Mouse (Mus musculus) limb, embryonic 13.5 days (tissue): ENCODE measurements around the gene Hsd17b14. TPM values are rescaled to one million over a fixed set of nuclear protein-coding genes. Genes with fewer than 3 reads are reported as not detected.
"Not testable (repeated sequence)": the region's sequence is repeated elsewhere in the genome, so short reads cannot be mapped to it uniquely, and the experiment has no call there.

Experiments
- ATAC-seq: fragments of 200-750 bp; cut with Nextera tagmentation; 2 replicates; pipeline ENCODE4 v1.8.0; 2017; ENCODE audit warnings: low read depth, moderate number of reproducible peaks, moderate TSS enrichment; ENCODE audit not compliant: low FRiP score
- H3K27ac ChIP-seq: fragments of 300-500 bp; sonication (generic); 2 replicates; pipeline ENCODE4 v1.5.1; 2015; ENCODE audit warnings: inconsistent platforms, mild to moderate bottlenecking, moderate library complexity
- H3K27me3 ChIP-seq: fragments of 300-500 bp; sonication (generic); 2 replicates; pipeline ENCODE4 v1.6.1; 2015; ENCODE audit warnings: mild to moderate bottlenecking, inconsistent platforms
- H3K36me3 ChIP-seq: fragments of 300-500 bp; sonication (generic); 2 replicates; pipeline ENCODE4 v1.6.1; 2015; ENCODE audit warnings: inconsistent platforms, mild to moderate bottlenecking, moderate library complexity
- H3K4me1 ChIP-seq: fragments of 300-500 bp; sonication (generic); 2 replicates; pipeline ENCODE4 v1.6.1; 2015; ENCODE audit warnings: inconsistent platforms
- H3K4me2 ChIP-seq: fragments of 300-500 bp; sonication (generic); replicated peaks from 2 replicates; pipeline ENCODE4 v1.6.1; 2015; ENCODE audit warnings: inconsistent platforms, mild to moderate bottlenecking, moderate library complexity
- H3K4me3 ChIP-seq: fragments of 300-500 bp; sonication (generic); 2 replicates; pipeline ENCODE4 v1.5.1; 2015; ENCODE audit warnings: moderate library complexity, mild to moderate bottlenecking, inconsistent platforms
- H3K9ac ChIP-seq: fragments of 300-500 bp; sonication (generic); 2 replicates; pipeline ENCODE4 v1.6.1; 2015; ENCODE audit warnings: mild to moderate bottlenecking, inconsistent platforms
- H3K9me3 ChIP-seq: fragments of 300-500 bp; sonication (generic); 2 replicates; pipeline ENCODE4 v1.6.1; 2016; ENCODE audit warnings: inconsistent platforms
- WGBS: fragments of 180-500 bp; shearing (Covaris S2); methylation state at CpG from one replicate; pipeline ENCODE4 v1.1.7; 2015; 5-methylcytosine and 5-hydroxymethylcytosine counted together
- polyA plus RNA-seq: library from polyadenylated mRNA; unstranded; fragments of >200 nt; fragmentation: Nextera tagmentation; extraction: Ambion mirVana; gene quantifications from 2 replicates; pipeline ENCODE4 v1.2.1, GENCODE M21; 2015

The Hsd17b14 gene
- polyA plus RNA-seq, 1 experiment from 2014 or later, result 0.43 TPM

DNA sequence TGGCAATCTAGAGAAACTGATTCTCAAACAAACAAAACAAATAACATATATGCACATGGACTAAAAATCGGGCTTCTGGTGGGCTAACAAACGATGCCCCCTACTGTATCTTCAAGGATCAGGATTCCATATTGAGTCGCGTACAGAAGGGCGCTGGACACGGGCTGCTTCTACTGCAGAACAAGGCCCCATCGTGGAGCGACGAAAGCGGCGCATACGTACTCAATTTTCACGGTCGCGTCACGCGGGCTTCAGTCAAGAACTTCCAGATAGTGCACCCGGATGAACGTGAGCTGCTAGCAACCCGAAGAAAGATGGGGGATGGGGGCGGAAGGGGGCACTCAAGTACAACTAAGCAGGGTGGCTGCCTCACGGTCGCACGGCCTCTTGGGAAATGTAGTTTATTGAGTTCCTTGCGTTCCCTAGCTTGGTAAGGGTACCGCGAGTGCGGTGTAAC lies 32.9 kb upstream of the Hsd17b14 start:
- H3K4me1 ChIP-seq, result peaks cover 46% of the 10 kb centered on the region
- peak overlapping the region; percentile 63 for H3K9ac ChIP-seq
- peak overlapping the region; percentile 59 for H3K4me2 ChIP-seq
- under 1% methylated on average over 28 of the region's 28 CpGs for WGBS
- peak overlapping the region; percentile 51 for H3K4me3 ChIP-seq
- H3K27ac ChIP-seq, result peak overlapping the region; percentile 83
- H3K27me3 ChIP-seq, result no peaks in the 10 kb centered on the region
- peak; percentile 57 for ATAC-seq
- peaks cover 16% of the 10 kb centered on the region for H3K36me3 ChIP-seq
- H3K9me3 ChIP-seq, result no peaks in the 10 kb centered on the region

DNA sequence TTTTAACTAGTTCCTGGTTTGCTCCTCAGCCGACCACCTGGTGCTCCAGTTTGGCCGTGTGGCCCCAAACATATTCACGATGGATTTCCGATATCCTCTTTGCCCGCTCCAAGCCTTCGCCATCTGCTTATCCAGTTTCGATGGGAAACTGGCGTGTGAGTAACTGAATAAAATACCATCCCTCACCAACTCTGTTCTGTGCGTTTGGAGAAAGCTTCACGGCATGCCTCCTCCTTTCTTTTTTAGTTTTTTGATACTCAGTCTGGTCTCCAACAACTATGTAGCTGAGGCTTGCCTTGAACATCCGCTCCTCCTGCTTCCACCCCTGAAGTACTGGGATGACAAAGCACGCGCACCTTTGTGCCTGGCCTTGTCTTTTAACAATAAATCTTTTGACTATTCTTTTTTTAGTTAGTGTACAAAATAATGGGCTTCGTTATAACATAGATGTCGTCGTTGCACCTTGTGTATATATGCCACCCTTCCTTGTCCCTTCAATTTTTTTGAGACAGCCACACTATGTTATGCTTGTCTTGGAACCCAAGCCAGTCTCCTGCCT lies 32.4 kb upstream of the Hsd17b14 start:
- Histone ChIP-seq H3K4me1 (peaks cover 48% of the 10 kb centered on the region), H3K27ac (peak overlapping the region; percentile 83; the same call in 1 of the 2 replicates), H3K4me2 (peak overlapping the region; percentile 59), H3K4me3 (peak overlapping the region; percentile 51), H3K9ac (peak overlapping the region; percentile 63; the same call in 1 of the 2 replicates), H3K27me3 (no peaks in the 10 kb centered on the region), H3K36me3 (peaks cover 16% of the 10 kb centered on the region), H3K9me3 (no peaks in the 10 kb centered on the region)
- no peak for ATAC-seq
- WGBS, result 55% methylated on average over 16 of the region's 16 CpGs

DNA sequence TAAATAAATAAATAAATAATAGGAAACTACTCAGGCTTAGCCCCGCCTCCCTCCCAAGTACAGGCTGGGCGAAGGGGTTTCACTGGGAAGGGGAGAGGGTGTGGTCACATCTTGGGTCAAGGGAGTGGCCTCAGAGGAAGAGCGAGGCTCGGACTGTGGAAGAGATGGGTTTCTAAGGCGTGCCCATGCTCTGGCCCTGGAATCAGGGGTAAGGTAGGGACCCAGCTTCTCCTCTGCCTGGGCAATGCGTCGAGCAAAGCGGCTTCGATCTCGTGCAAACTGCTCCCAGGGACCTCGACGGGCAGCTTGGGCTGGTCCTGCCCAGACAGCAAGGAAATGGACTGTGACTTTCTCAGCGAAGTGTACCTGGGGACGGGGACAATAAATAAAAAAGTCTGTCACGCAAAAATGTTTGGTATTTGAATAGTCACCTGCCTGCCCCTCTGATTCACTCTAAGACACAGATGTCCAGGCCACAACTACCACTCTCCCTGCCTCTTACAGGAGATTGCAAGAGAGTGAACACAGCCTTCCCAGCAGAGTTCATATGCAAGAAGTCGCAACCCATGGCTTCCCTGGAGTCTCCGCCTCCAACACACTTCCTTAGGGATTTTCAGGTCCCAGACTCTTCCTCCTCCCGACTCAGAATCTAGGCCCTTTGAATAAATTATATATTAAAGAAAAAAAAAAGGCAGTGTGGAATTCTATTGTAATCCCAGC lies 31.6 kb upstream of the Hsd17b14 start:
- no peak overlapping the region; the same call in 1 of the 2 replicates for H3K27ac ChIP-seq
- peak overlapping the region; percentile 17 for H3K4me3 ChIP-seq
- 65% methylated on average over 18 of the region's 18 CpGs for WGBS
- H3K27me3 ChIP-seq, result no peaks in the 10 kb centered on the region
- H3K36me3 ChIP-seq, result peaks cover 16% of the 10 kb centered on the region
- ATAC-seq, result no peak
- peak overlapping the region; percentile 45 for H3K4me2 ChIP-seq
- peak overlapping the region; percentile 50 for H3K9ac ChIP-seq
- no peaks in the 10 kb centered on the region for H3K9me3 ChIP-seq
- H3K4me1 ChIP-seq, result peaks cover 48% of the 10 kb centered on the region

DNA sequence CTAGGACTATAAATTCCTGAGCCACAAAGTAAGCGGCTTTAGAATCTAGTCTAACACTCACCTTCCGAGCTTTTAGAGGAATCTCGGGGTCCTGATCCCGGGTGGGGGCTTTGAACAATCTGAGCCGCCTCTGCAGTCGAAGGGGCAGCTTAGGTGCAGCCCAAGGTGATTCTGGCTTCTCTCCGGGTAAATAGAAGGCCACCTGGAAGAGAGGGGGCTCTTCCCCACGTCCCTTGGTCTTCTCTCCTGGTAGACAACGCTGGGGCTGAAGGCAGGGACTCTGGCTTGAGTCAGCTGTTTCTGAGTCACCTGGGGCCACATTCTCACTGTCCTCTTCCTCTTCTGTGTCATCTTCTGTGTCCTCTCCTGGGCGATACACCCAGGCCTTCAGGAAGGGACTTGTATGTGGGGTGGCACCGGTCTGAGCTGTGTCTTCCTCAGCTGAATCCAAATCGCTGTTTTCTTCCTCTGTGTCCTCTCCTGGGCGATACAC lies 31.0 kb upstream of the Hsd17b14 start:
- peaks cover 16% of the 10 kb centered on the region for H3K36me3 ChIP-seq
- H3K4me2 ChIP-seq, result peak overlapping the region; percentile 45
- peak overlapping the region; percentile 50; the same call in 1 of the 2 replicates for H3K9ac ChIP-seq
- no peak for ATAC-seq
- H3K4me1 ChIP-seq, result peaks cover 48% of the 10 kb centered on the region
- 81% methylated on average over 13 of the region's 13 CpGs for WGBS
- H3K27me3 ChIP-seq, result no peaks in the 10 kb centered on the region
- peak overlapping the region; percentile 17 for H3K4me3 ChIP-seq
- no peaks in the 10 kb centered on the region for H3K9me3 ChIP-seq
- no peak overlapping the region; the same call in 1 of the 2 replicates for H3K27ac ChIP-seq

DNA sequence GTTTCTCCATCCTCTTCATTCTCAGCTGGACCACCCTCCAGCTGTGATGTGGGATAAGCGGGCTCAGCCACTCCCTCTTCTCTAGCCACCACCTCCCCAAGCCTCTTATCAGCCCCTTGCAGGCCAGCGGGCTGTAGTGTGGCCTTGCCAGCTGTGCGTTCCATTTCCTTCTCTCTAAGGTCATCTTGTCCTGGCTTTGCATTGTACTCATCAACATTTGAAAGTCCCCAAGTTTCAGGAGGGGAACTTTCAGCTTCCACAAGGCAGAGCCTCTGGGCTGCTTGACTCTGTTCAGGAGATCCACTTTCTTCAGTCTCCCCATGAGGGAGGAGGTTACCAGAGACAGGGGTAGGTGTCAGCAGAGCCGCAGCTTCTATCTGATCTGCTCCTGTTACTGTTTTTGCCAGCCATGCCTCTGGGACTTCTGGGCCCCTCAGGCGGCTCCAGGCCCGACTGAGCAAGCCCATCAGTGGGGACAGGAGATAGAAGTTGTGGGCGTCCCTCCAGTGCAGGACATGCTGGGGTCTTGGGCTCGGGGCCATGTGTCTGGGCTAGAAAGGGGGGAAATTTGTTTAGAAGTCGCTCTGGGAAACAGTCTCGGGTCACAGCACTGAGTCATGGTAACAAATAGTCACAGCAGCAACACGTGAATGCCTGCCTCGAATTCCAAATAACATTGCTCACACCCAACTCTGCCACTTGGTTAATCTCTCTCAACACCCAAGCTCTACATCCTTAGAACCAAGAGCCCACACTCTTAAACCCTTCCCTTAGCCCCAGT lies 29.7 kb upstream of the Hsd17b14 start:
- Histone ChIP-seq H3K27me3 (no peaks in the 10 kb centered on the region), H3K36me3 (peaks cover 16% of the 10 kb centered on the region), H3K4me3 (peak overlapping the region; percentile 86), H3K4me2 (peak overlapping the region; percentile 85), H3K27ac (peak overlapping the region; percentile 91; the same call in 1 of the 2 replicates), H3K9me3 (no peaks in the 10 kb centered on the region), H3K9ac (peak overlapping the region; percentile 90), H3K4me1 (peaks cover 41% of the 10 kb centered on the region)
- WGBS, result 24% methylated on average over 12 of the region's 12 CpGs
- ATAC-seq, result no peak

DNA sequence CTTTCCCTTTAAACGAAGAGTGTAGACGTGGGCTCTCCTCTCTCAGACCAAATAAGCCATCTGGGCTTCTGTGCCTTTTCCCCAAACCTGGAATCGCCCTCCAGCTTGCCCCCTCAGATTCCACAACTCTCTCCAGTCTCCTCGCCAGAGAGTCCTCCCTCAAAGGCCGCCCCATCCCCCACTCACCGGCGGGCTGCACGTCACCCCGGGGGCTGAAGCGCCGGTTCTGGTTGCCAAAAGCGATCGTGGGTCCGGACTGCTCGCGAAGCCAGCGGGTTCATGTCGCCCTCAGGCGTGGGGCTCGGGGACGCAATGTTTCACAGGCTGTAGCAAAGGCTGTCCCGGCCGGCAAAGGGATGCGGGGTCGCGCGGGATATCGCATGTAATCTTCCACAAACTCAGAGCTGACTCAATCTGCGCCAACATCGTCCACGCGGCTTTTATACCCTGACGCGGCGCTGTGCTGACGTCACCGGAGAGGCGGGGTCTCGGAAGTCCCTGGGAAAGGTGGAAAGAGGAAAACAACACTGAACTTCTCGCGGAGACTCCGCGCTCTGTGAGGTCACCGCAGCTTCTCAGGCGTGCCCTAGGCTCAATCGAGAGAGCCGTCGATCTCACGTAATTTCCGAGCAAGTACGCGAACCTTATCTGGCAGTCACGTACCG lies 28.8 kb upstream of the Hsd17b14 start, which contains the start of the genes Ppp1r15a and Plekha4:
Gene Ppp1r15a (minus strand): TSS at position 460 of the 665 bp plus-strand sequence.
Gene Plekha4 (plus strand): TSS at position 522 of the 665 bp plus-strand sequence.
- H3K36me3 ChIP-seq, result peaks cover 16% of the 10 kb centered on the region
- under 1% methylated on average over 54 of the region's 54 CpGs for WGBS
- H3K9ac ChIP-seq, result peak within 1 kb of the TSS; percentile 90
- peaks cover 48% of the 10 kb centered on the region for H3K4me1 ChIP-seq
- H3K4me3 ChIP-seq, result peak within 1 kb of the TSS; percentile 86
- peak within 1 kb of the TSS; percentile 85 for H3K4me2 ChIP-seq
- ATAC-seq, result peak; percentile 90
- no peaks in the 10 kb centered on the region for H3K27me3 ChIP-seq
- H3K27ac ChIP-seq, result peak within 1 kb of the TSS; percentile 91
- no peaks in the 10 kb centered on the region for H3K9me3 ChIP-seq

DNA sequence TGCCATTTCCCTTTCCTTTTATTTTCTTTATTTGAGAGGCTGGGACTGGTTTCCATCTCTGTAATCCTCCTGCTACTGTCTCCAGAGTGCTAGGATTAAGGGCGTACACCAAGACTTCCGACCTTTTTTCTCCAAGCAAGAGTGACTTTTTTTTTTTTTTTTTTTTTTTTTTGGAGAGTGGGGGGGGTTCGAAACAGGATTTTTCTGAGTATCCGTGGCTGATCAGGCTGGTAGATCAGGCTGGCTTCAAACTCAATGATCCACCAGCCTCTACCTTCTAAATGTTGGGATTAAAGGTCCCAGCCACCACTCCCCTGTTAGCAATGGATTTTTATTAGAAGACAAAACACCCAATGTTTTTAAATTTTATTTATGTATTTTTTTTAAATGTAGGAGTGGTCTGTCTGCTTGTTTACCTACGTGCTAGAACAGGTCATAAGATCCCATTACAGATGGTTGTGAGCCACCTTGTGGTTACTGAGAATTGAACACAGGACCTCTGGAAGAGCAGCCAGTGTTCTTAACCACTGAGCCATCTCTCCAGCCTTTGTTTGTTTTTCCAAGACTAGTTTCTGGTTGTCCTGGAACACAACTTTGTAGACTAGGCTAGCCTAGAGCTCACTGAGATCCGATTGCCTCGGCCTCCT lies 28.1 kb upstream of the Hsd17b14 start:
- Histone ChIP-seq H3K9ac (peak overlapping the region; percentile 90), H3K4me2 (peak overlapping the region; percentile 85), H3K27me3 (no peaks in the 10 kb centered on the region), H3K4me3 (peak overlapping the region; percentile 86), H3K36me3 (peaks cover 16% of the 10 kb centered on the region), H3K4me1 (peaks cover 43% of the 10 kb centered on the region), H3K9me3 (no peaks in the 10 kb centered on the region), H3K27ac (peak overlapping the region; percentile 91)
- 0 out of 2 replicates have a peak, but pooled peaks have one; percentile 8 for ATAC-seq
- WGBS, result 21% methylated on average over 7 of the region's 7 CpGs

DNA sequence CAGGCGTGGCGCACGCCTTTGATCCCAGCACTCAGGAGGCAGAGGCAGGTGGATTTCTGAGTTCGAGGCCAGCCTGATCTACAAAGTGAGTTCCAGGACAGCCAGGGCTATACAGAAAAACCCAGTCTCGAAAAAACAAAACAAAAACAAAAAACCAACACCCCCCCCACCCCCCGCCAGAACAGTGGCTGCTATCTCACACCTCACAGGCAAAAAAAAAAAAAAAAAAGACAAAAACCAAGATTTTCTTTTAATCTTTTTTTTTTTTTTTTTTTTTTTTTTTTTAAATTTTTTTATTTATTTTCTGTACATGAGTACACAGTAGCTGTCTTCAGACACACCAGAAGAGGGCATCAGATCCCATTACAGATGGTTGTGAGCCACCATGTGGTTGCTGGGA lies 27.5 kb upstream of the Hsd17b14 start:
- not testable (repeated sequence) for H3K4me2 ChIP-seq, H3K4me3 ChIP-seq, H3K9ac ChIP-seq, H3K9me3 ChIP-seq, H3K27me3 ChIP-seq, ATAC-seq, H3K27ac ChIP-seq
- peaks cover 42% of the 10 kb centered on the region for H3K4me1 ChIP-seq
- peaks cover 16% of the 10 kb centered on the region for H3K36me3 ChIP-seq
- 93% methylated on average over 6 of the region's 6 CpGs for WGBS

DNA sequence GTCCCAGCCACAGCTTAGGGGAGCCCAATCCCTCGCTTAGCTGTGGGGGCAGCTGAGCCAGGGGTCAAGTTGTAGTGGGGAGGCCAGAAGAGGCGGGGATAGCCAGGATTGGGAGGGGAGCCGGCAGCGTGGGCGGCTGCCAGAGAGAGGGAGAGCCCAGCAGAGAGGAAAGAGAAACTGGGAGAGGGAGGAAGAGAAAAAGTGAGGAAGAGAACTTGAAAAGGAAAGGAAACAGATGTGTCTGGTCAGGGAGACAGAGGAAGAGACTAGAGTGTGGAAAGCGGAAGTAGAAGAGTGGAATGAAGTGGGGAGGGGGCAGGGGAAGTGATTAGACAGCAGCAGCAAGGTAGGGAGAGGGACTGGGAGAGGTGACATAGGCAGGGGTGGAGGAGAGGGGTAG lies 25.2 kb upstream of the Hsd17b14 start:
- Histone ChIP-seq H3K9me3 (no peaks in the 10 kb centered on the region), H3K4me2 (peak overlapping the region; percentile 9; the same call in 1 of the 2 replicates), H3K9ac (no peak overlapping the region), H3K27ac (no peak overlapping the region; the same call in 1 of the 2 replicates), H3K27me3 (no peaks in the 10 kb centered on the region), H3K36me3 (peaks cover 2% of the 10 kb centered on the region; the same call in 1 of the 2 replicates), H3K4me3 (no peak overlapping the region), H3K4me1 (peaks cover 22% of the 10 kb centered on the region)
- WGBS, result 15% methylated on average over 6 of the region's 6 CpGs
- ATAC-seq, result no peak

DNA sequence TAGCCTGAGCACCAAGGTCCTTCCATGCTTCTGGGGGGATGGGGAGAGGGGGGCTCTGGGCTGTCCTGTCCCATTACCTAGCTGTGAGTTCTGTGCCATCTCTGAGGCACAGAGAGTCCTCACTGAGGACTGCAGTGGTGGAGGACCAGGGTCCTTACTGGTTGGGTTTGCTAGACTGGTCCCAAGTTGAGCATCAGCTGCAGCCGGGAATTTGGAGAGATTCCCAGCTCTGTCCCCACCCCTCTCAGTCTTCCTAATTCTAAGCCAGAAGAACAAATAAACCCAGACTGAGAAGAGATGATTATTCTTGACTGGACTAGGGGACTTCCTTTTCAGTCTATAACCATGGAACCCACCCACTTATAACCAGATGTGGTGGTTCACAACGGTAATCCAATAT lies 24.1 kb upstream of the Hsd17b14 start:
- Histone ChIP-seq H3K4me2 (peak overlapping the region; percentile 32), H3K27me3 (no peaks in the 10 kb centered on the region), H3K4me3 (no peak overlapping the region), H3K27ac (peak overlapping the region; percentile 28; the same call in 1 of the 2 replicates), H3K36me3 (no peaks in the 10 kb centered on the region), H3K9me3 (no peaks in the 10 kb centered on the region), H3K4me1 (peaks cover 12% of the 10 kb centered on the region), H3K9ac (0 out of 2 replicates have a peak overlapping the region, but pooled peaks have one; percentile 19)
- no peak for ATAC-seq
- 80% methylated on average over 2 of the region's 2 CpGs for WGBS

DNA sequence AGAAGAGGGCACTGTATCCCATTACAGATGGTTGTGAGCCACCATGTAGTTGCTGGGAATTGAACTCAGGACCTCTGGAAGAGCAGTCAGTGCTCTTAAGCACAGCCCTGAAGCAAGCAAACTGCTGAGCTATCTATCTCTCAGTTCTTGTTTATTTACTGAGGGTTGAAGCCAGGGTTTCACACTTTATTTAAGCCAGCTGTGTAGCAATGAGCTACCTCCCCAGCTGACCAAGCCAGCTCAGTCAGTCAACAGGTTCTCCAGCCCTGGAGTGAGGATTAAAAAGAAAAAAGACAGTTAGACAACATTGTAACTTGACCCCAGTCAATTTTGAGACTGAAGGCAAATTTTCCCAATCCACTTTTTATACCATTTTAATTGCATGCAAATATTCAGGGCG lies 19.0 kb upstream of the Hsd17b14 start:
- Histone ChIP-seq H3K4me2 (no peak overlapping the region), H3K36me3 (no peaks in the 10 kb centered on the region), H3K9ac (no peak overlapping the region), H3K9me3 (no peaks in the 10 kb centered on the region), H3K4me3 (no peak overlapping the region), H3K27me3 (no peaks in the 10 kb centered on the region), H3K4me1 (peaks cover 11% of the 10 kb centered on the region), H3K27ac (no peak overlapping the region)
- no peak for ATAC-seq
- 80% methylated on average over 1 of the region's 1 CpGs for WGBS
